Mouse (Mus musculus): ENCODE results near the gene Cfd.

Cfd gene

DNA sequence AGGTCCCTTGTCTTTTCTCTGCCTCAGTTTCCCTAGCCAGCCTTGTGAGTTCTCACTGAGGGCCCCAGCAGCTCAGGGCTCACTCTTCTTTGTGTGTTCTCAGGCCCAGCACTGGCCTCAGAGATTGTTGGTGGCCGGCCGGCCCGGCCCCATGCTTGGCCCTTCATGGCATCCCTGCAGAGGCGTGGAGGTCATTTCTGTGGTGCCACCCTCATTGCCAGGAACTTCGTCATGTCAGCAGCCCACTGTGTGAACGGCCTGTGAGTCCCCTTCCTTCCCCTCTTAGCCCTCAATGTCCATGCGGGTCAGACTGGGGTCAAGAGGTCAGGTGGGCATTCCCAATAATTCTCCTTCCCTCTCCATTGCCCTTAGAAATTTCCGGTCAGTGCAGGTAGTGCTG is 4.0 kb upstream of the Cfd start:
- no peak for DNase-seq

DNA sequence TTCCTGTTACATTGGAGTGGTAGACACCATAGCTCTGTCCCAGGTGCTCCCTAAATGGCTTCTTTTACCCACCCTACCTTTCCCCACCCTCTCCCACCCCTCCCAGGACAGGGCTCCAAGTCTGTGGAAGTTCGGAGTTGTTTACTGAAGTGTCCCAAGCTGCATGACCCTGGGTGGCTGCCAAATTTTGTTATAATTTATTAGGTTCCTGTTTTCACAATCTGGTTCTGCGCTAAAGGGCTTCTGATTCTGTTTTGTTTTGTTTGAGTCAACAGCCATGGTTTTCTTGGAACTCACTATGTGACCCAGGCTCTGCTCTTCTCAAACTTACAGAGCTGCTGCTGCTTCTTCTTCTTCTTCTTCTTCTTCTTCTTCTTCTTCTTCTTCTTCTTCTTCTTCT is 1.3 kb upstream of the Cfd start:
- no peak for DNase-seq

GRCm38 (mm10) chr10:79892451-79893118 is 1.9 kb downstream of the Cfd start:
- peak; percentile 83 to 86 for DNase-seq

DNA sequence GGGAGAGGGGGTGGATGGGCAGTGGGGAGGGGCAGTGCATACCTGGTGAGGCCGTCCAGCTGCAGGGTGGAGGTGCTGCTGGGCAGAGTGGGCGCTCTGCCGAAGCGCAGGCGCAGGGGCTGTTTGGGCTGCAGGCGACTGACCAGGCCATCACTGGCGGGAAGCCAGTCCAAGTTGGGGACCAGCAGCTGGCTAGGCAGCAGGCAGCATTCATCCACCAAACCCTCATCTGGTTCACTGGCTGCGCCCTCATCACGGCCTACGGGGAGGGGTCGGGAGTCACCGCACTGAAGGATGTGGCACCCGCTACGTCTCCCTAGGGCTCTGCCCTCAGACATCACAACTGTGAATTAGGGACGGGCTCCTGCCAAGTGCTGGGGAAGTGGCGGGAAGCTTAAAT is 5.7 kb downstream of the Cfd start:
- DNase-seq, result peak in 1 of 2 experiments; percentile 5

GRCm38 (mm10) chr10:79896814-79897213 is 6.2 kb downstream of the Cfd start:
- DNase-seq, result no peak

DNA sequence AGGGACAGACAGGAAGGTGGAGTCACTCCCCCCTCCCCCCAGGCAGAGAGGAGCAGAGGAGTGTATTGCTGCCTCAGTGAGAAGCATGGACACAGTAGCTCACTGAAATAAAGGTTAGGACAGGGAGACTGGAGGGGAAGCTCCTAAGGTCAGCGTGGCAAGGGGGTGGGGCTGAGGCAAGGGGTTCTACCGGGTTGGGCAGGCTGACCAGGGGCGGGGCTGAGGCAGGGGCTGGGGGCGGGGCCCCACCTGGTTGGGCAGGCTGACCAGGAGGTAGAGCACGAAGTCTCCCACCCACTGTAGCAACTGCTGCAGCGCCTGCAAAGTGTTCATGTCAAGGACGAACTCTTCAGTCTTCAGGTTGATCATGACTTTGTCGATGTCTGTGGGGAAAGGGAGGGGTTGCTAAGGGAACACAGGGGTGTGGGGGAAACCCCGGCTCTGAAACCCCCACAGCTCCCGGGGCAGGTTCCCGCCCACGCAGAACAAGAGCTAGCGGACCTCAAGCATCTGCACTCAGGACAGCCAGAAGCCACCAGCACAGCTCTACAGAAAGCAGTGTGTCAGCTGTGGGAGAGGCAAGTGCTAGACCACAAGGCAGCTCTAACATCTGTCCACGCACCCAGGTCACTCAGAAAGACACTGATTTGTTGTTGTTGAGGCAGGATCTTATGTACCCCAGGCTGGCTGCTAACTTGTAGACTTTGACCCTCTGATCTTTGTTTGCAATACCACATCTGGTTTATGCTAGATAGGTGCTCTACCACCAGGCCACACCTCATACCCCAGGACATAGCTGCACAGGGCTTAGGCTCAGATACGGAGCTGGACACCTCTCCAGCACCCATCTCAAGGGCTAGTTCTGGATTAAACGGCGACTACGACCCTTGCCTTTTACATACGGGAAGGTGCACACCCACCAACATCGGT is 6.9 kb downstream of the Cfd start:
- DNase-seq, result no peak

DNA sequence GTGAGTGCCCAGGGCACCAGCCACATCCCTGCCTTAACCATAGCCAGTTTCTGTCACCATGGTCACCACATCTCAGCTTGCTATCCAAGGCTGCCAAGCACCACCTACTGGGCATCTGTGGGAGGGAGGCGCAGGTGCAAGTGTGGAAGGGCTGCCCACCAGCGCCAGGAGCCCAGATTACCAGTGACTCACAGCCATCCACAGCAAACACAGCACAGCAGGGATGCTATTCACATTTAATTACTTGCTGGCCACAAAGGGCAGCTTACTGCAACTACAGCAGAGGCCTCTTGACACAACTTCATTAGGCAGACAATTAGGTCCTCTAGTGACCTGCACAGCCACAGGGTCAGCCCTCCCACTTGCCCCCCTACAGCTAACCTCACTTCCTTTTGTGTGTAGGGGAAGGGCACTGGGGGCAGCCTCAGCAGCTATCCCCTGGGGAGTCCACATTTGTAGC is 10.3 kb downstream of the Cfd start:
- peak in 1 of 2 experiments; percentile 29 for DNase-seq

- DNase-seq, result no peak
These were observed 16.1 kb downstream of the Cfd start for GRCm38 (mm10) chr10:79906712-79907111.

DNA sequence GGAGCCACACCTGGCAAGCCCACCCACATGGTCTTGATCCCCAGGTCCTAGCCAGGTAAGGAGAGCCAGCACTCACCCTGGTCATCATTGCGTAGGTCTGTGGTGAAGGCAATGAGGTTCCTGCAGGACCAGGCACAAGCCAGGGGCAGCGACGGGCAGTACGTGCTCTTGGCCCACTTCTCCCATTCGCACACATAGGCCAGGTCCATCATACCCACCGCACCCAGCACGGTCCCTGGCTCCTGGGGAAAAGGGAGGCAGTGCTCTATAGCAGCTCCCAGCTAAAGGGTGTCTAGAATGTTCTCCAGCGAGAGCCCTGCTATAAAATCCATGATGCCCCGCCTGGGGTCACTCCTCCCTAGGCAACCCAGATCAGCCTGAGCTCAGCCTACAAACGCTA is 16.8 kb downstream of the Cfd start:
- no peak for DNase-seq

GRCm38 (mm10) chr10:79908167-79909091 is 17.8 kb downstream of the Cfd start, which contains the start of gene Med16:
Med16 (minus strand) TSS chr10:79908923.
- peak; percentile 93 for DNase-seq

- no peak for DNase-seq
These were observed 18.7 kb downstream of the Cfd start for GRCm38 (mm10) chr10:79909092-79909922.

- no peak for DNase-seq
These were observed 19.9 kb downstream of the Cfd start, which contains the start of gene Gm26602 for GRCm38 (mm10) chr10:79910556-79910955. Gm26602 (plus strand) TSS chr10:79910856.

DNA sequence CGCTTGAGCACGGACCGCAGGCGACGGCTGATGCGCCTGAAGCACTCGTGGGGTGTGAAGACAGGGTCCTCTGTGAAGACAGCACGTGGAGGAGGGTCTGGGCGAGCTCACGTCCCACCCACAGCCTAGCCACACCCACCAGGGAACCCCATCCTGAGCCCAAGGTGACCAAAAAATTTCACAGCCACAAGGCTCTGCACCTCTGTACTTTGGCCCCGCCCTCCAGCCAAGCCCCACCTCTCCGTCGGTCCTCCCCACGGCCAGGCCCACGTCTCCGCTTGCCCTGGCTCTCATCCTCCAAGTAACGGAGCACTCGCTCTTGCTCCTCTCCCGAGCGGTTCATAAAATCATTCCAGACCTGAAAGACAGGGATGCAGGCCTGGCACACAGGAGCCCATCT is 21.8 kb downstream of the Cfd start:
- DNase-seq, result no peak

DNA sequence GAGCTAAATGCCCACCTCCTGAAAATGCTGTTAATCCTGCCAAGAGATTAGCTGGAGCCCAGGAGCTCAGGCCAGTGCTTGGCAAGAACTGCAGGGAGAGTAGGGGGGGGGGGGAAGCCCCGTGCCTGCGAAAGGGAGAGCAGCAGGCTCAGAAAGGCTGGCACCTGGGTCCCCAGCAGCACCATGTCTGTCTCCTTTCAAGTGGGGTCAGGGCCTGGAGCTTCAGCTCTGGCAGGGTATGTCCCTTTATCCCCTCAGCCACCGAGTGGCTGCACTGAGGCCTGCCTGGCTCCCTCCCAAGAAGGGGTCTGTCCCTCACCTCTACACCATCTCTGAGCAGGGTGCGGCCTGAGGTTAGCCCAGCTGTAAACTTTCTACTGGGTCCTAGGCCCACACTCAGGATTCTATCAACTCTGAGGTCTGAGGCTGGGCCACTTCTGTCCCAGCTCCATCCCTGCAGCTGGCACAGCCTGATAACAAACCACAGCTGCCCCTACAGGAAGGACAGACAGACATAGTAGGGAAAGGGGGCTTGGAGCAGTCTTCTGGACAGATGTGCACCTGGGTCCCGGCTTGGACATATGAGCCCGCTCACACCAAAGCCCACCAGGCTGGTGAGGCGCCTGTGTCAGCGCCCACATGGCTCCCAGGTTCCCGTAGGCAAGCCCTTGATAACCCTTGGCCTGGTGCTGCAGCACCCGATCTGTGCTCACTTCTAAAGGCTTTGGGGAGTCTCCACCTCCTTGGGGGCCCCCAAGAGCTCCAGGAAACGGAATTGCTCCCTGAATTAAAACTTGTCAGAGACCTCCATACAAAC is 23.7 kb downstream of the Cfd start:
- no peak for DNase-seq

DNA sequence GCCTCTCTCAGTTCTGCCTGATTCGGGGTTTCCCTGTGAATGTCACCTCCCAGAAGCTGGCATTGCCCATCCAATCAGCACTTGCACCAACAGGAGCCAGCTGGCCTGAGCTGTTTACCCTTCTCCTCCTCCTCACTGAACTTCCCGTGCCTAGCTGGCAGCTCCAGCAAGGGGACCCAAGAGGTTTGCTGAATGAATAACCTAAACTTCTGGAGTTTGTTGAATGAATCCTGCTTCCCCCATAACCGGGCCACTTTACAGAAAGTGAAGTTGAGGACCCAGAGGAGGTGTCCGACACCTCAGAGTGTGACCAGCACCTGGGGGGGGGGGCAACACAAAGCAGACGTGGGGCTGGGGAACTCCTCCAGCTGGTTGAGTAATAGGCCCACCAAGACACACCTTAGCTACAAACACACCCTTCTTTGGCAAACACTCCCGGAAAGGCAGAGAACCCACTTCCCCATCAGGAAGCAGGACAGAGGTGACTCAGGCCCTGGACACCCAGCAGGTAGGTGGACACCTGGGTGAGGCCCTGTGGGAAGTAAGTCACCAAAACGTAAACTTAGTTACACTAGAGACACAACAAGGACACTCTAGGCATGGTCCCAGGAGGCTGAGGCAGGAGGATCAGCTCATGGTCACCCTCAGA is 24.4 kb downstream of the Cfd start:
- no peak for DNase-seq

DNA sequence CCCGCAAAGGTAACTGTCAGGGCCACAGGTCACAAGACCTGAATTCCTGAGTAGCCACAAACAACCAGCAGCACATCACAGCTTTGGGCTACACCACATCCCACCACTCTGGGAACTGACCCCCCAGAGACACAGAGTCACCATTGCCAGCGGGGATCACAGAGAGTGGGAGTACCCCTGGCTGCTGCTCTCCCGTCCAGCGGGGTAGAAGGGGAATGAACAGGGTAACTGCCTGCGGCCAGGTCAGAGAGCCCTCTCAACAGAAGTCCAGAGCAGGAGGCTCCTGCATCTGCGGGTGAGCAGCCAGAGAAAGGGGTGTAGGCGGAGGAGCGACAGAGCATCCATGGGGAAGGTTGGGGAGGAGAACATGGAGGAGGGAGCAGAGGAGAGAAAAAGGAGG is 25.4 kb downstream of the Cfd start:
- DNase-seq, result no peak

- DNase-seq, result peak; percentile 82 to 86
These were observed 26.3 kb downstream of the Cfd start, which contains the start of gene Kiss1r for GRCm38 (mm10) chr10:79916808-79917531. Kiss1r (plus strand) TSS chr10:79916971.

DNA sequence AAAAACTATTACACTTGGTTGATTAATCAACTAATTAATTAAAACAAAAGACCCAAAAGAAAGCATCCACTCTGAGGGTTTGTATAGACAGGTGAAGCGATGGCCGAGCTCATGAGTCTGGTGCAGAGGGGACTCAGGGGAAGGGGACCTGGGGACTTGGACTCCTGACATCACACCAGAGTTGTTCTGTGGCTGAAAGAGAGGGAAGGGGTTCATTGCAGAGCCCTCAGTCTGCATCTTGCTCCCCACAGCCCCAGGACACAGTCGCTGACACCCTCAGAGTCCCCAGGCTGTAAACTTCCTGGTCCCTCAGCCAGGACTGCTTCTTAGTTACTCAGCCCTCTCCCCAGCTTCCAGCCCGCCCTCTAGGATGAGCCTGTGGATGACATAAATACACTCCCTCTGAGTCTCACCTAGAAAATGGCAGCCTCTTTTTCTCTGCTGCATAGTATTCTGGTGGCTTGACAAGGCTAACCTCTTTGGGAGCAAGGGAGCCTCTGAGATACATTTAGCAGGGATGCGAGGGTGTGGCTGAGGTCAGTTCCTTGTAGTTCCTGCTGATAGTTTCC is 27.0 kb downstream of the Cfd start:
- no peak for DNase-seq

Measured in cerebellum, postnatal 36 days (tissue).